Mouse (Mus musculus) hindbrain, embryonic 12.5 days (tissue): ENCODE results near the gene Erlec1. TPM values are rescaled to one million over a fixed set of nuclear protein-coding genes. Genes with fewer than 3 reads are reported as not detected.

Experiments used
- ATAC-seq: fragments of 200-750 bp; cut with Nextera tagmentation; 2 replicates; pipeline ENCODE4 v1.8.0; 2017; ENCODE audit warnings: moderate TSS enrichment; ENCODE audit not compliant: low FRiP score
- H3K27ac ChIP-seq: fragments of 300-500 bp; sonication (generic); 2 replicates; pipeline ENCODE4 v1.5.1; 2016; ENCODE audit warnings: mild to moderate bottlenecking
- H3K27me3 ChIP-seq: fragments of 300-500 bp; sonication (generic); 2 replicates; pipeline ENCODE4 v1.6.1; 2016; ENCODE audit warnings: mild to moderate bottlenecking
- H3K36me3 ChIP-seq: fragments of 300-500 bp; sonication (generic); 2 replicates; pipeline ENCODE4 v1.6.1; 2016; ENCODE audit warnings: mild to moderate bottlenecking
- H3K4me1 ChIP-seq: fragments of 300-500 bp; sonication (generic); 2 replicates; pipeline ENCODE4 v1.6.1; 2016
- H3K4me2 ChIP-seq: fragments of 300-500 bp; sonication (generic); replicated peaks from 2 replicates; pipeline ENCODE4 v1.6.1; 2016; ENCODE audit warnings: mild to moderate bottlenecking
- H3K4me3 ChIP-seq: fragments of 300-500 bp; sonication (generic); 2 replicates; pipeline ENCODE4 v1.5.1; 2016; ENCODE audit warnings: mild to moderate bottlenecking
- H3K9ac ChIP-seq: fragments of 300-500 bp; sonication (generic); 2 replicates; pipeline ENCODE4 v1.6.1; 2016; ENCODE audit warnings: mild to moderate bottlenecking, moderate library complexity
- H3K9me3 ChIP-seq: fragments of 300-500 bp; sonication (generic); replicated peaks from 2 replicates; pipeline ENCODE4 v1.6.1; 2016; ENCODE audit warnings: mild to moderate bottlenecking
- WGBS: fragments of 180-500 bp; shearing (Covaris S2); methylation state at CpG from one replicate; pipeline ENCODE4 v1.1.7; 2016; 5-methylcytosine and 5-hydroxymethylcytosine counted together
- polyA plus RNA-seq: library from polyadenylated mRNA; unstranded; fragments of >200 nt; fragmentation: Nextera tagmentation; extraction: Ambion mirVana; gene quantifications from 2 replicates; pipeline ENCODE4 v1.2.1, GENCODE M21; 2016

Erlec1 gene
- polyA plus RNA-seq, 1 experiment from 2014 or later = 14.3 TPM

DNA sequence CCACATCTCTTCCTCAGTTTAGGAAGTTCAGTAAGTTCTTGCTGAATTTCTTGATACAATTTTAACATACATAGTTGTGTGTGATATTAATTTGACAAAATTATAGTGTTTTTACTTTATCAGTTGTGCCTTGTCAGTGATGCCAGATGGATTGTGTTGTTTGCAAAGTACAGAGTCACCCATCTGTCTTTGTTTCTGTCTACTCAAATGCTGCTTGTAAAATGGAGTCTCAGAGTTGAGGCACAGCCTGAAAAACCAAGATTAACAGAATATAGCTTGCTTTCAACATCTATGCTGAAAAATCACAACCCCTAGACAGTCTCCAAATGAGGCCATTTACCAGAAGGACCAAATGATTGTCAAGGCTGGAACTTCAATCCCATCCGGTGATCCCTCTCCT lies 25.6 kb downstream of the Erlec1 start:
- Histone ChIP-seq H3K9me3 (no peaks in the 10 kb centered on the region), H3K4me2 (no peak overlapping the region), H3K27ac (no peak overlapping the region), H3K36me3 (peaks cover 32% of the 10 kb centered on the region), H3K9ac (no peak overlapping the region), H3K4me3 (no peak overlapping the region), H3K4me1 (no peaks in the 10 kb centered on the region), H3K27me3 (no peaks in the 10 kb centered on the region)
- WGBS = 91% methylated on average over 1 of the region's 1 CpGs
- no peak for ATAC-seq

DNA sequence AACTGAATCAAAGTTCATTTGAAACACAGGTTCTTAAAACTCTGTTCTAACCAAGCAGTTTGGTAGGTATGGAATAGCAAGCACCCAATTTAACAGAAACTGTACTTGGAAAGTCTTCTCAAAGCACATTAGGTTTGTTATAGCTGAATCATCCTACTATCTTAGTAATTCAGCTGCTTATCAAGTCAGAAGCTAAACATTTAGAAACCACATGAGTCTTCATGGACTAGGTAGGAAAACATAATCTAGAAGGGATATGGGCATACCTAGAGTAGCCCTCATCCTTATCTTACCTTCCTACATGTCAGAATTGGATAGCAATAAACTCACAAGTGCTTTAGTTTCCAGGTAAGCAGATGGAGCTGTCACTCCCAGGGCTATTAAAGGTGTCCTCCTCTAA lies 26.1 kb downstream of the Erlec1 start:
- no peak overlapping the region for H3K4me2 ChIP-seq
- H3K9ac ChIP-seq = no peak overlapping the region
- H3K27me3 ChIP-seq = no peaks in the 10 kb centered on the region
- H3K36me3 ChIP-seq = peaks cover 36% of the 10 kb centered on the region
- no peak for ATAC-seq
- H3K4me3 ChIP-seq = no peak overlapping the region
- no peak overlapping the region for H3K27ac ChIP-seq
- H3K4me1 ChIP-seq = no peaks in the 10 kb centered on the region
- H3K9me3 ChIP-seq = no peaks in the 10 kb centered on the region

DNA sequence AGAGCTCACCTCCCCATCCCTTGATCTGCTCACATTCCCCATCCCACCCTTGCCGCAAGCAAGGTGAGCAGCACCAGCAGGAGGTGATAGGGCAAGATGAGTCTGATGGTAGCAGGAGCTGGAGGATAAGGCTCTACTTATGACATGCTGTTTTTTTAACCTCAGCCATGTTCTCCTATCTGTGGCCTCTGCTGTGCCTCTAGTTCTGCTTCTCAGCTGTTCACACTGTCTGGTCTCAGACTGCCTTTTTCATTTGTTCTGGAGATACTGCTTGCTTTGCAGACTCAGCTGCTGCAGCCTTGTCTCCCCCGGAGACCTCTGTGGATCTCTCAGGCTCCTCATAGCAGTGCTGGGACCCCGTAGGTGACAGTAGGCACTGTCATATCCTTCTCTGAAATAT lies 30.9 kb downstream of the Erlec1 start:
- no peak overlapping the region for H3K4me2 ChIP-seq
- no peak for ATAC-seq
- H3K27me3 ChIP-seq = no peaks in the 10 kb centered on the region

DNA sequence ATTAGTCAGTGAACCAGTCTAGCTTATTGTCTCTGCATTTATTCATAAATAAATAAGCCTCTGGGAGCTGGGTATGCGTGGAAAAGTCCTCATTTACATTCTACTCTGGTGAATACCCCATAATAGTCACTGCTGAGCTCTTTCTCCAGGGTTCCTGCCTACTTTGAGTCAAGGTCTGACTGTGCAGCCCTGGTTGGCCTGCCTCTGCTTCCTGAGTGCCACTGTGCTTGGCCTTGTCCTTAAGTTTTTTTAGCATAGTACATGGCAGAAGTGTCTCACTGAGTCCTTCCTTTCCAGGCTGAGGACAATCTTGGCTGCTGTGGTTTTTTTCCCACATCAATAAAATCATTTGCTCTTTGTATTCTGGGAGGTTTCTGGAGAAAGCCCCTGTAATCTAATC lies 33.5 kb downstream of the Erlec1 start:
- H3K36me3 ChIP-seq = peaks cover 14% of the 10 kb centered on the region
- H3K9ac ChIP-seq = no peak overlapping the region
- no peaks in the 10 kb centered on the region for H3K27me3 ChIP-seq
- no peak for ATAC-seq
- WGBS = 54% methylated on average over 1 of the region's 1 CpGs
- no peaks in the 10 kb centered on the region for H3K9me3 ChIP-seq
- H3K27ac ChIP-seq = no peak overlapping the region
- no peaks in the 10 kb centered on the region for H3K4me1 ChIP-seq
- no peak overlapping the region for H3K4me3 ChIP-seq
- H3K4me2 ChIP-seq = no peak overlapping the region

More for the DNA sequence above, 30.9 kb downstream of the Erlec1 start:
- 96% methylated on average over 3 of the region's 3 CpGs for WGBS
- peaks cover 29% of the 10 kb centered on the region for H3K36me3 ChIP-seq
- H3K9ac ChIP-seq = no peak overlapping the region
- H3K9me3 ChIP-seq = no peaks in the 10 kb centered on the region
- H3K27ac ChIP-seq = no peak overlapping the region
- no peak overlapping the region for H3K4me3 ChIP-seq
- H3K4me1 ChIP-seq = no peaks in the 10 kb centered on the region

DNA sequence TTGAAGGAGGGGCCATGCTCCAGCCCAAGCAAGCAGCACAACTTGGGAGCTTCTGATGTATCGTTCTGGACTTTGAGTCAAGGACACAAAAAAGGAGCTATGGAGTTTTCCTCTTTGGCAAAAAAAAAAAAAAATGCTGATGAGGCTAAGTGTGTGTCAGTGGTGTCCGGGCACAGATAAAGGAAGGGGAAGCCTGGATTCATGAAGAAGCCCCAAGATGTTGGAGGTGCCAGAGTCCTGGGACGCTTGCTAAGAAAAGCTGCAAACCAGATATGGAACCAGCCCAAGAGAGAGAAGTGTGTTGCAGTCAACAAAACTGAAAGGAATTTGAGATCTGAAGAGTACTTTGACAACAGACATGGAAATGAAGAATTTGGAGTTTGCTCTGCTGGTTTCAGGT lies 41.8 kb downstream of the Erlec1 start:
- ATAC-seq = no peak
- no peaks in the 10 kb centered on the region for H3K27me3 ChIP-seq
- 94% methylated on average over 3 of the region's 3 CpGs for WGBS
- 0 out of 2 replicates have a peak, but pooled peaks cover under 1% of the 10 kb centered on the region for H3K36me3 ChIP-seq
- no peaks in the 10 kb centered on the region for H3K4me1 ChIP-seq
- no peak overlapping the region for H3K27ac ChIP-seq
- no peak overlapping the region for H3K4me2 ChIP-seq
- no peaks in the 10 kb centered on the region for H3K9me3 ChIP-seq
- H3K9ac ChIP-seq = no peak overlapping the region
- H3K4me3 ChIP-seq = no peak overlapping the region

DNA sequence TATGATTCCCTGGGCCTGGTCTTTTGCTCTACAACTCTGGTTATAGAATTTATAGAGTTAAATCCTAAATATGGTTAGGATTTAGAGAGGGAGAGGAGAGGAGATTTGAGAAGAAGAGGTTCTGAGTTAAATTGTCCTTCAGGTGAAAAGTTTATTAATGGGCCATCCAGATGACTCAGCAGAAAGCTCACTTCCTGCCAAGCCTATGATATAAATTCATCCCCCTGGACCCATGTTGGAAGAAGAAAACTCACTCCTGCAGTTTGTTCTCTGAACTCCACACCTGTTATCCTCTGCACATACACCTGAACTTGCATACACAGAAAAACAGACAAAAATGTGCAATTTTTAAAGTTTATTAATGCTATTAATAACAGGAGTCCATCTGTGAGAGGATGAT lies 54.8 kb downstream of the Erlec1 start:
- no peaks in the 10 kb centered on the region for H3K36me3 ChIP-seq
- H3K9ac ChIP-seq = no peak overlapping the region
- H3K4me1 ChIP-seq = no peaks in the 10 kb centered on the region
- H3K4me3 ChIP-seq = no peak overlapping the region
- no peaks in the 10 kb centered on the region for H3K9me3 ChIP-seq
- no peak for ATAC-seq
- no peak overlapping the region for H3K27ac ChIP-seq
- H3K27me3 ChIP-seq = no peaks in the 10 kb centered on the region
- no peak overlapping the region for H3K4me2 ChIP-seq

DNA sequence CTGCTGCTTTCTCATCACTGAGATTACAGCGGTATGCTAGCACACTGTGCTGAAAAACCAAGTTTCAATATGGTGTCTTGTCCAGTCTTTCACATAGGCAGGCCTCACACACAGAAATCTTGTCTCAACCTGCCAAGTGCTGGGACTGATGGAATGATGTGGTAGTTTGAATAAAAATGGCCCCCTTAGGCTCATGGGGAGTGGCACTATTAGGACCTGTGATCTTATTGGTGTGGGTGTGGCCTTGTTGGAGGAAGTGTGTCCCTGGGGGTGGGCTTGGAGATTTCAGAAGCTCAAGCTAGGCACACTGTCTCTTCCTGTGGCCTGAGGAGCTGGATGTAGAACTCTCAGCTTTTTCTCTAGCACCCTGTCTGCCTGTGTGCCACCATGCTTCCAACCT lies 57.9 kb downstream of the Erlec1 start:
- ATAC-seq = no peak

DNA sequence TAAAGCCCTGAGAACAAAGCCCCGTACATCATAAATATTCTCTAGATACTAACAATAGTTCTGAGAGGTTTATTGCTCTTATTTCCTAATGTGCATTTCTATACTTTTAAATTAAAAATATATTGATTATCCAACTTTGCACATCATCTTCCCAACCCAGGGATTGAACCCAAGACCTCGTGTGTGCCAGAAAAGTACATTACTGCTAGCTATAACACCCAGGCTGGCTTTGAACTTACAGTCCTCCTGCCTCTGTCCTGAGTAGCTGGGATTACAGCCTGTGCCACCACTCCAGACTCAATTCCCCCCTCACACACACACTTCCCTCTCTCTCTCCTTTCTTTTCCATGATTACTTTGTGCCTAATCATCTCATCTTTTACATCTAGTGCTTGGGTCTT lies 66.0 kb downstream of the Erlec1 start:
- Histone ChIP-seq H3K27ac (no peak overlapping the region), H3K4me2 (no peak overlapping the region), H3K36me3 (no peaks in the 10 kb centered on the region), H3K27me3 (no peaks in the 10 kb centered on the region; the same call in 1 of the 2 replicates), H3K9me3 (no peaks in the 10 kb centered on the region), H3K9ac (no peak overlapping the region), H3K4me3 (no peak overlapping the region), H3K4me1 (no peaks in the 10 kb centered on the region)
- no peak for ATAC-seq
- WGBS = 81% methylated on average over 2 of the region's 2 CpGs

More for the DNA sequence above, 57.9 kb downstream of the Erlec1 start:
- no peaks in the 10 kb centered on the region for H3K36me3 ChIP-seq
- no peaks in the 10 kb centered on the region for H3K27me3 ChIP-seq
- H3K27ac ChIP-seq = no peak overlapping the region
- no peaks in the 10 kb centered on the region for H3K4me1 ChIP-seq
- H3K4me3 ChIP-seq = no peak overlapping the region
- H3K9me3 ChIP-seq = no peaks in the 10 kb centered on the region
- H3K4me2 ChIP-seq = no peak overlapping the region
- WGBS = 96% methylated on average over 1 of the region's 1 CpGs
- no peak overlapping the region for H3K9ac ChIP-seq

DNA sequence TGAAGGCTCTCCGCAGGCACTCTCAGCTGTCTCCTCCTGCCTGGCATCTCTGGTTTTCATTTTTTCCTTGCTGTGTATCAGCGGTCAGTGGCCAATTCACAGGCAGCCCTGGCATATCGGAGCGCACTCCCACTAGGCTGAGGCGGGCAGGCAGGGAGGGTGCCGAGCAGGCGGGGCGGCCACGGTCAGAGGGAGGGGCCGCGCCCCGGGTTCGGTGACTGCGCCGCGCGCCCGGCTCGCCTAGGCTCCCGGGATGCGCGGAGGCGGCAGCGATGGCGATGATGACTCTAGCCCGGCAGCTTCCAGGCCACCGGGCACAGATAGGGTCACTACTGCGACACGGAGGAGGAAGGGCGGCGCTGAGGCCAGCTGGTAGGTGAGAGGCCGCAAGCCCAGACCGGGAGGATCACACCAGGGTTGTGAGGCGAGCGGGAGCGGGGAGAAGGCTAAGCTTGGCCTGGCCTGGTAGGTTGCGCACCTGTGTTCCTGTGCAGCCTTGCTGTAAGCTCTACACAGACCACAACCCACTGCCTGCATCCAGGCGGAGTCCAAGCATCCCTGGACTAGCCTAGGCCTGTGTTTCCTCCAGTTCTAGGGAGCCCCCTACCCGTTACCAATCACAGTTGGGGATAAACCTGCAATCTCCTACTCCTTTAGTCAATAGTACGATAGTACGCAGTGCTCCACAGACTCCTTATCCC lies 68.8 kb downstream of the Erlec1 start, which contains the start of the genes Gpr75 and Asb3:
TSS of gene Gpr75 (plus strand) at position 188 of the 701 bp plus-strand sequence.
TSS of gene Asb3 (plus strand) at position 246 of the 701 bp plus-strand sequence.
- Histone ChIP-seq H3K4me2 (peak within 1 kb of the TSS; percentile 87), H3K4me3 (peak within 1 kb of the TSS; percentile 52), H3K9ac (peak within 1 kb of the TSS; percentile 78), H3K27ac (peak within 1 kb of the TSS; percentile 68), H3K9me3 (no peaks in the 10 kb centered on the region), H3K27me3 (no peaks in the 10 kb centered on the region; the same call in 1 of the 2 replicates), H3K36me3 (no peaks in the 10 kb centered on the region), H3K4me1 (no peaks in the 10 kb centered on the region)
- peak; percentile 96 for ATAC-seq
- WGBS = 4% methylated on average over 41 of the region's 41 CpGs

Other genes with a start within 250 kb of the Erlec1 start
- gene Psme4, start 182.6 kb downstream of the Erlec1 start, polyA plus RNA-seq = 34.5 and 36.6 TPM in 2 replicates
- 1.7 and 2.1 TPM in 2 replicates for gene Gpr75, start 69.0 kb downstream of the Erlec1 start, polyA plus RNA-seq
- 32.9 and 34.7 TPM in 2 replicates for gene Asb3, start 68.9 kb downstream of the Erlec1 start, polyA plus RNA-seq
- gene Chac2, start 32.0 kb upstream of the Erlec1 start, polyA plus RNA-seq = 17.0 and 18.4 TPM in 2 replicates
- not detected in 2 replicates for gene Gm17332, start 228.1 kb upstream of the Erlec1 start, polyA plus RNA-seq